Mouse (Mus musculus): ENCODE data around the gene Lrrk2.

Lrrk2 gene

GRCm38 (mm10) chr15:91685880-91686563, 13.0 kb downstream of the Lrrk2 start:
- no peak for DNase-seq (ENCODE audit: low read depth, low spot score)

GRCm38 (mm10) chr15:91690648-91691047, 17.7 kb downstream of the Lrrk2 start:
- no peak for DNase-seq (ENCODE audit: low read depth, low spot score)

GRCm38 (mm10) chr15:91693051-91693450, 20.1 kb downstream of the Lrrk2 start:
- DNase-seq (ENCODE audit: low read depth, low spot score), result no peak

GRCm38 (mm10) chr15:91693856-91694255, 20.9 kb downstream of the Lrrk2 start:
- no peak for DNase-seq (ENCODE audit: low read depth, low spot score)

- no peak for DNase-seq (ENCODE audit: low read depth, low spot score)
Observed at GRCm38 (mm10) chr15:91700841-91701240, 27.9 kb downstream of the Lrrk2 start.

GRCm38 (mm10) chr15:91702991-91703715, 30.2 kb downstream of the Lrrk2 start:
- DNase-seq (ENCODE audit: low read depth, low spot score), result peak; percentile 28

GRCm38 (mm10) chr15:91704091-91704490, 31.1 kb downstream of the Lrrk2 start:
- DNase-seq (ENCODE audit: low read depth, low spot score), result no peak

- no peak for DNase-seq (ENCODE audit: low read depth, low spot score)
Observed at GRCm38 (mm10) chr15:91709207-91710130, 36.5 kb downstream of the Lrrk2 start.

GRCm38 (mm10) chr15:91735216-91735922, 62.4 kb downstream of the Lrrk2 start:
- no peak for DNase-seq (ENCODE audit: low read depth, low spot score)

- peak; percentile 69 for DNase-seq (ENCODE audit: low read depth, low spot score)
Observed at GRCm38 (mm10) chr15:91736791-91737533, 64.0 kb downstream of the Lrrk2 start.

GRCm38 (mm10) chr15:91738808-91739207, 65.8 kb downstream of the Lrrk2 start:
- DNase-seq (ENCODE audit: low read depth, low spot score), result no peak

GRCm38 (mm10) chr15:91745501-91745900, 72.5 kb downstream of the Lrrk2 start:
- no peak for DNase-seq (ENCODE audit: low read depth, low spot score)

GRCm38 (mm10) chr15:91752111-91752510, 79.1 kb downstream of the Lrrk2 start:
- DNase-seq (ENCODE audit: low read depth, low spot score), result peak; percentile 34

GRCm38 (mm10) chr15:91753378-91754080, 80.6 kb downstream of the Lrrk2 start:
- peak; percentile 17 for DNase-seq (ENCODE audit: low read depth, low spot score)

- peak; percentile 53 for DNase-seq (ENCODE audit: low read depth, low spot score)
Observed at GRCm38 (mm10) chr15:91754546-91754945, 81.6 kb downstream of the Lrrk2 start.

- DNase-seq (ENCODE audit: low read depth, low spot score), result no peak
Observed at GRCm38 (mm10) chr15:91755756-91756155, 82.8 kb downstream of the Lrrk2 start.

GRCm38 (mm10) chr15:91772041-91772440, 99.1 kb downstream of the Lrrk2 start:
- no peak for DNase-seq (ENCODE audit: low read depth, low spot score)

- no peak for DNase-seq (ENCODE audit: low read depth, low spot score)
Observed at GRCm38 (mm10) chr15:91779166-91779565, 106.2 kb downstream of the Lrrk2 start.

- peak; percentile 63 for DNase-seq (ENCODE audit: low read depth, low spot score)
Observed at GRCm38 (mm10) chr15:91781172-91781571, 108.2 kb downstream of the Lrrk2 start.

- DNase-seq (ENCODE audit: low read depth, low spot score), result no peak
Observed at GRCm38 (mm10) chr15:91788338-91788737, 115.4 kb downstream of the Lrrk2 start.

Data from mesoderm, embryonic 11.5 days (tissue).